Mouse (Mus musculus) naive thymus-derived CD4-positive, alpha-beta T cell, adult 2 months (primary cell): ENCODE data around the gene Thada.

Experiments
- DNase-seq: peaks from one replicate; pipeline ENCODE4 v3.0.0-alpha.2; 2011; ENCODE audit warnings: low read depth

Thada gene

DNA sequence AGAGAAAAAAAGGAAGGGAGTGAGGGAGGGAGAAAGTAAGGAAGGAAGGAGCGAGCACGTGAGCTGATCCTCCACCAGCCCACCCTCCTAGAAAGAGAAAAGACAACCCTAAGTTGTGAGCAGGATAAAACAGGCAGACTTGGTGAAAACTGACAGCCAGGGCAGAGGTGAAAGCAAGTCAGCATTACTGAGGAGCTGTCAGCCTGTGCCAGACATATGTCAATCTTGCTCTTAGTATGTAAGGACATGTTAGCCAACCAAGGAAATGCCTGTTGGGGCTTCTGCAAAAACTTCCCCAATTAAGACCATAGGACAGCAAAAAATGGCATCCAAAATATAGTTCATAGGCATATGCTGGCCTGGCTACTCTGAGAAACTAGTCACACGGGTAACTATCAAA is 117.1 kb downstream of the Thada start:
- no peak for DNase-seq

DNA sequence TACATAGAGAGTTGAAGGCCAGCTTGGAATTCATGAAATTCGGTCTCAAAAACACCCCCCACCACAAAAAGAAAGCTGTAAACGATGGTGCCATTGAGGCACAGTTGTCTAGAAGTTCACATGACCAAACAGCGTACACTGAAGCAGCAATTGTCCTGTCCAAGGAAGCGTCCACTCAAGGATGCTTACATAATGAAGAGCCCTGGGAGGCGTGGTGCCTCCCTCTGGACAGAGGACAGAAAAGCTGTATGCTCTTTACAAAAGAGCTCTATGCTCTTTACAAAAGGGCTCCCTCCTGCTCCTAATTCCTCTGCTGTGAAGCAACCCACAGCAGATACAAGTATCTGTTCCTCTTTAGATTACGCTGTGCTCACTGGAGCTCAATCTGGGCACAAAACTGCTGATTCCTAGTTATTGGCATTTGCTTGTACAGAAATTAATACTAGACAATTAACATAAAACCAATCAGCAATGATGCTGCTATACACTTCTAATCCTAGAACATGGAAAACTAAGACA is 123.6 kb downstream of the Thada start:
- no peak for DNase-seq

DNA sequence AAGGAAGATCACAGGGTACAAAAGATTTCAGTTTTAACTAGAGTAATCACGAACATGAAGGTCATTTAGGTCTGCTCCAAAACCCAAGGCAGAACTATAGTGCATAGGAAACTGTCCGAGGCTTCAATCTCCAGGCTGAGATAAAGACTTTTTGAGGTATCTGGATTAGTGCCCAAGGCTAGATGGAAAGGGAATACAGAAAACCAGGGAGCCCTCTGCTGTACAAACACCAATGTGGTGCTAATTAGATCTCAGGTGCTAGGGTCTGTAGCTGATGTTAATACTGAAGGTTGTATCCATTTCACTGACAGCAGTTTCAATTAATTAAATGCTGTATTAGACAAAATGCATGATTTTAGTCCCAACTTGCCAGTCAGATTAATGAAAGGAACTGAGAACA is 124.3 kb downstream of the Thada start:
- DNase-seq: no peak

DNA sequence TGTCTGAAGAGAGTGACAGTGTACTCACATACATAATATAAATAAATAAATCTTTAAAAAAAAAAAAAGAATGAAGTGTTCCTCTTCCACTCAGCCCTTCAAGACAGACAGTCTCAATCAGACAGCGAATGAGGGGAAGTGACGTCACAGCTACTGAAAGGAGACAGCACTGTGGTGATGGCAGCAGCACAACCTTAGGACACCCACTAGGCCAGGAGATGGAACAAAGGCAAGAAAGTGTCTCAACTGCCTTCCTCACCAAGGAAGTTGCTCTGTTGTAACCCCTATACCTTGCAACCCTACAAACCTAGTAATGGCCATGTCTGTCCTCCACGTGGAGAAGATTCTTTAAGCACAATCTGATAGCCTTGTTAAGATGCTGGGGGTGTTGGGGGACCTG is 125.4 kb downstream of the Thada start:
- DNase-seq: no peak

DNA sequence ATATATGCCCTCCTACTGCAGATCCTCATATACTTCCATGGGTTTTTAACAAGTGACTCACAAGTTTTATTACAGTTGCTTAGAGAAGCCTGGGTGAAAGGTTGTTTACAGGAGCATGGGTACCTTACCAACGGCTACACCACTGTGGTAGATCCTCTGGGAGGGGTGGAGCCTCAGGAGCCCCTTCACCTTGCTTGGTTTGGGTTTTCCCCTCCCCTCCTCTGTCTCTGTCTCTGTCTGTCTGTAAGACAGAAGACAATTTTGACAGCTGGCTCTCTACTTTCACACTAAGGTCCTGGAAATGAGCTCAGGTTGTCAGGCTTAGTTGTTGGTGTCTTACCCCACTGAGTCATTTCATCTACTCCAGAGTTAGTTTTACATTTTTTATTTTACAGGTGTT is 130.0 kb downstream of the Thada start:
- DNase-seq: peak; percentile 61

DNA sequence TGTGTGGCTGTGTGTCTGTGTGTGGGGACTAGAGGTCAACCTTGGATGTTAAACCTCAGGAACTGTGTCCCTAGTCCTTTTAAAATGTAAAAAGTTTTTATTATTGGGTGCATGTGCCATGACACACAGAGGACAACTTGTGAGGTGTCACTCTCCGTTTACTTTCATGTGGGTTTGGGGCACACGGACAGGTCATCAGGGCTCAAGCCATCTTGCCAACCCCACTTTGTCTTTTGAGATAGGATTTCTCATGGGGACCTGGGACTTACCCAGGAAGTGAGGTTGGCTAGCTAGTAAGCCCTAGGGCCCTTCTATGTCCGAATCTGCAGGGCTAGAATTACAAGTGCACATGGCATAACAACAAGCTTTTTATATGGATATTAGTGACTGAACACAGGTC is 130.9 kb downstream of the Thada start:
- DNase-seq: no peak

DNA sequence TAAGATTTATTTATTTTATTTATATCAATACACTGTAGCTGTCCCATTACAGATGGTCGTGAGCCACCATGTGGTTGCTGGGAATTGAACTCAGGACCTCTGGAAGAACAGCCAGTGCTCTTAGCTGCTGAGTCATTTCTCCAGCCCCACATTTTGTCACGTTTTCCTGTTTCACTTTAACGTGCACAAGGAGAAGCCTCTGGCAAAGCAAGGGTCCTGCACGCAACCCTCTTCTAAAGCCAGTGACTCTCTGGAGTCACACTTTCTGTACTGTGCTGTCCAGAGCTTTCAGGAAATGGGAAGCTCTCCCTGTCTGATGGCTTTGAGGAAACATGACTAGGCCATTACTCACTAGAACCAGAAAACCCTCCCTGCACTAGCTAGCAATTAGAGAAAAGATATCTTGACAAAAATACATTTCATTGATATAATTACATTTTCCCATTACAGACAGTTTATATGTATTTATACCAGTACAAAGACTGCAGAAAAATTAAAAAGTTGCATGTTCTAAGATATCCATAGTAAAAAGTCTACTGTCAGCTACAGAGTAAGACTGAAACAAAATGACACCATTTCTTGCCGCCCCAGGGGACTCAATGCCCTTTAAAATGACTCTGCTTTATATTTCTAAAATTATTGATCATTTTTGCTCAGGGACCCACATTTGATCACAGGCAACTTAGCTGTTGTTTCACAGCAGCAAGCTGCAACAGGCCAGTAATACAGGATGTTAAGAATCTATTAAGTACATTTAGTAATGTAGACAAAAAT is 131.6 kb downstream of the Thada start:
- DNase-seq: no peak

DNA sequence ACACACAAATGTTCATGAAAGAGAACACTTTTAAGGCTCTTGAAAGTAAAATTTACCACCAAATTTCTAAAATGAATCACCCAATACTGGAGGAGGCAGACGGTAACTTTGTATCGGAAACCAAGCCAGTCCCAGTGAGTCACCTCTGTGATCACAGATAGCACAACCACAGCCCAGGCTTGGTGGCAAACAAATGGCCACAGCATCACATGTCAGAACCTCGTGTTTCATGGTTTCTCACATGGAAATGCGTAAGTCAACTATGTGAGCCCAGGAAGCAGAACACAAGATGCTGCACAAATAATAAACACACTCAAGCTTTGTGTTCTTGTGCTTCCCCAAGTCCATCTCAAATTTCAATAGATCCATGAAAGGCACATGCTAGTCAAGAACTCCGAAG is 133.1 kb downstream of the Thada start:
- DNase-seq: peak; percentile 90

DNA sequence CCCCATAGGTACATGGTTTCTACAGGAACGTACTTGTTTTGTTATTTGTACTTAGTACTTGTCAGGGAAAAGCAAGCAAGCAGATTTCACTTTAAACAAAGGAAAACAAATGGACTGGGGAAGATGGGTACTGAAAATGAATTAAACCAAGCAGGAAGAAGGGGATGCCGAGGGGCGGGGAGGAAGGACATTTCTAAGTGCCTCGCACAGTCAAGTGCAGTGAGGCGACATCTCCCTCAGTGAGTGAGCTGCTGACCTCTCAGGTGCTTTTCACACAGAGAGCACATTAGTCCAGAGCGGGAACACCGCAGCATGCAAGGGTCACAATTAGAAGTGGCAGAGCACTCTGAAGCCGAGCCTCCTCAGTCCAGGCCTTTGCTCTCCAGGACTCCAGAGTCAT is 135.0 kb downstream of the Thada start:
- no peak for DNase-seq

DNA sequence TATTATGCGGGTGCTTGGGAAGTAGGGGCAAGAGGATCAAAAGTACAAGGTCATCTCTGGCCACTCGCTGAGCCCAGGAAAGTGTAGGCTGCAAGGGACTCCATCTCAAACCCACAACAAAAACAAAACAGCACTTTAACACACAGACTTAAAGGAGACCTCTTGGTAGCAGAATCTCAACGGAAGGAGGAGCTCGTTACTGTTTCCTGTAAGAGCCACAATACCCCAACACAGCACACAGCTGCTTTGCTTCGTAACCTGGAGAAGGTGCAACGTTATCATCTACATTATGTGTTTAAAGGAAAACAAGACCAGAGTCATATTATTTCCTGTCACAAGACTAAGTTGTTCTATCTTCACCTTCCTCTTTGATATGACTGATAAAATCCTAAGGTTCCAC is 135.5 kb downstream of the Thada start:
- peak; percentile 91 for DNase-seq

DNA sequence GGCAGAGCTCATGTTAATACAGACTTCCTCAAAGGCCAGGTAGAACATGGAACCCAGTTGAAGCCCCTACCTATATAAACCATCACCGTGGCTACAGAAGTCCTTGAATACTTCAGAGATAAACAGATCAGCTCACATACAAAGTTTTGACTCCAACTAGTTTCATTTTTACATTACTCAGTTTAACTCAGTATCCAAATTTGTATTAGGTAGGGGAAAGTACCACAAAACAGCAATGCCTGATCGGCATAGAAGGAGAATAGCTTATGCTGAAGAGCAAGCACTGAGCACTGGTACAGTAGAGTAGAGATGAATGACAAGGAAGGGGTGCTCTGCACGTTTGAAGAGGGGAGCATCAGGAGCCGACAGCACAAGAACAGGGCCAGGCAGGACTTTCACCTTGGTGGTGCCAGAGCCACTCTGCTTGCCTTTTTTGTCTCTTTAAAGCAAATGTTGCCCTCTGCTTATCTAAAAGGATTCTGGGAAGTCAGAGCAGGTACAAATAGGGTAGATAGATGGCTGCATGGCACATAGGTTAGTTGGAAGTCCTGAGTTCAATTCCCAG is 136.0 kb downstream of the Thada start:
- peak; percentile 73 for DNase-seq

DNA sequence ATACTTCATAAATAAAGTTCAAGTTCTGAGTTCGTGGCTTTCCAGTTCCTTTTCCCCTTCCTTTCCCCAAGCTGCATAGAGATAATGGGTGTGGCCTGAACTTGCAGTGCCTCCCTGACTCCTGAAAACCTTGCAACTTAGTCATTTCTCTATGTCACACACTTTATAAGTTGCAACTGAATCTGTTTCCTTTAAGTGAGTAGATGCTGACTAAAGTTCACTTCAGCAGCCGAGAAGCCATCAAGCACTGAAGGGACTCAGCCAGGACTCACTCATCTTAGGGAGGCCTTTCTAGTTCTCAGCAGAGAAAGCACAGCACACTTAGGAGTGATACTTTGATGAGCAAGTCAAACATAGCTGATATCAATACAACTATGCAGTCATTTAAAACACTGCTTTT is 137.5 kb downstream of the Thada start:
- peak; percentile 66 for DNase-seq

DNA sequence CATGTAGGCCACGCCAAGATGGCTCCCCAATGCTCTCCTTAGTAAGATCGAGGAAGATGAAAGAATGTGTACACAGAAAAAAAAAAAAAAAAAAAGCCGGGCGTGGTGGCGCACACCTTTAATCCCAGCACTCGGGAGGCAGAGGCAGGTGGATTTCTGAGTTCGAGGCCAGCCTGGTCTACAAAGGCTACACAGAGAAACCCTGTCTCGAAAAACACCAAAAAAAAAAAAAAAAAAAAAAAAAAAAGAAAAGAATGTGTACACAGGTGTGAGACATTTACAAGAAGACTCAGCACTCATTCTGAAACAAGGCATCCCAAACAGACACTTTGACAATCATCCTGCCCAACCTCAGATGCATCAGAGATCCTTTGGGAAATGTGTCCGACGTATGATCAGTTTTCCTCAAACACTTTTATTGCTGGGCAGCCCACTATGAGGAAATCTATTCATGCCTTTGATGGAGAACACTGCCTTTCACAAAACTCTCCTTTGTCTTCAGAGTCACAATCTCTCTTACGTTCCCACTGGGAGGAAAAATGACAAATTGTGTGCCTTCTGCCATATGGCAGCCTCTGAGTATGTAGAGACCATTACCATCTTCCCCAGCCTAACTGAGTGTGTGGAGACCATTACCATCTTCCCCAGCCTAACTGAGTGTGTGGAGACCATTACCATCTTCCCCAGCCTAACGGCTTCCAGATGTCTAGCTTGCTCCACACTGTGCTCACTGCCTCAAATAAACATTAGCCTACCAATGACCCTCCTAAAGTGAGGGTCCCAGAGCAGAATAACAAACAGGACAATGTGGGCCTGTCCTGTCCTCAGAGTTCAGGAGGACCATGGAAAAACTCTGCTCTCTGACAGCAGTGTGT is 138.7 kb downstream of the Thada start:
- DNase-seq: no peak

DNA sequence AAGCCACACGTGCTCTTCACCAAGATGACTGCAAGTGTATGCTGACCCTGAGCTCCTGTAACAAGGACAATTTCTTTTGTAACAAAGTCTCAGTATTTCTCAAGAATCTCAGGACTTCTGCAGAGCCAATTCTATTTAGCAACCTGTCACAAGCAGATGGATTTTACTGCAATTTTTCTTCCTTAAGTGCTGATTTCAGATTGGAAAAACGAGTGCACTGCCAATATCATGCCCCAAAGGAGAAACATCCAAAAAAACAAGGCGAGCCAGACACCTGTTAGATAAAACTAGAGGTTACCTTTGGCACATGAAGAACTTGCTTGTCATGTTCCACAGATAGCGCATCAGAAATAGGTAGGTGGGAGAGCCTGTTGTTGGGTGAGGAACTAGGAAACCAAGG is 143.8 kb downstream of the Thada start:
- DNase-seq: no peak

DNA sequence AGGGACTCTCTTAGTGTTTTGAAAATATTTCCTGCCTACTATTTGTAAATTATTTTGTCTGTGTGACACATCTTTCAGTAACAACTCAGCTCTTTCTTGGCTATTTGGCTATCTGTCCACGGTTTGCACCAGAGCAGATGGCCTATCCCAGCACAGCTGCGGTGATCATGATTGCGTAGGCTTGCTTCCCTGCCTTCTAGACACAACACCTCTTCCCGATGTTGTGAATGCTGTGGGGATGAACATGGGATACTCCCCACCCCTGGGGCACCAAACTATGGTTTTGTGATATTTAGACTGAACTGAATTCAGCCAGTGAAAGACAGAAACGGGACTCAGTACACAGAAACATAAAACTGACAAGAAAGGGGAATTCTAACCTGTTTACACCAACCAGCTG is 144.7 kb downstream of the Thada start:
- DNase-seq: no peak

DNA sequence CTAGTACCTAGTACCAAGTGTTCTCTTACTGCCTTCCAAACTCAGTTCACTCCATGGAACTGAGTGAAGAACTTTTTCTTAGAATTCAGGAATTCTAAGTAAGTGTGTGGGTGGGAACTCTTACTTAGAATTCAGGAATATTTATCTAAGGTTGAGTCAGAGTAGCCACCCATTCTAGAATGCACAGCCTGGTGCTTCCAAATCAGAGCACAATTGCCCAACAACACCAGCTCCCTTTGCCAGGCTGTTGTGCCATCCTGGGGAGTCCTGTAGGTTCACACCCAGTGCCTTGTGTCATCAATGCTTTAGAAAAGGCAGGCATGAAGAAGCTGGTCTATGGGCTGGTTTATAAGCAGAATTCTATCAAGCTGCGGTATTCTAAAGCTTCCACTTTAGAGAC is 145.4 kb downstream of the Thada start:
- DNase-seq: no peak

DNA sequence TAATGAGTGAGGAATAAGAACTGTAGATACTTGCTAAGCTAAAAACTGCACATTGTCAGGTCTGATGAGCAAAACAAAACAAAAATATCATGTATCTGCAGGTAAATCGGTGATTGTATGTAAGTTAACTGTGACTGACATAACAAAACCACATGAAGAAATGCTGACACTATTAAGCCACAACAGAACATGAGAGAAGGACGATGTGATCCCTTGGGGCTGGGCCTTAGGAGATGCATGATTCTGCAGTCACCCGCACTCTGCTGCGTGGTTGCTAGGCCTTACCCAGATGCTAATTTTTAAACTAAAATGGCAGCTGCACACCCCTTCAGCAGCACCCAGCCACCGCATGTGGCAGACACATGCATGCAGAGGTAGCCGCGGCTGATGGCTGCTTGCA is 151.7 kb downstream of the Thada start:
- peak; percentile 62 for DNase-seq

DNA sequence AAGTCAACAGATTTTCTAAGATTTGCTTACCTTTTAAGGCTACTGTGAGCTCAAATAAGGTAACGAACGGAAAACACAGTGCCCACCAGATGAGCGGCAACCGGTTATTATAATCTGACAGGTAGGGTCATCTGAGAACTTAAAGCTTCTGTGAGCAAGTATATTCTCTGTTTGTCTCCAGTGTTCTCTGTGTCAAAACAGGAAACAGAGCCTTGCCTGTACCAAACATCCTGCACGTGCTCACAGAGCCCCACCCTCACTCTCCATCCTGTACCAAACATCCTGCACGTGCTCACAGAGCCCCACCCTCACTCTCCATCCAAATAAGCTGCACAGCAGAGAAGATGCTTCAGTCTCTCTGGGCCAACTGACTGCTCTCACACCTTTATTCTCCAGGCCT is 152.5 kb downstream of the Thada start:
- DNase-seq: peak; percentile 85

DNA sequence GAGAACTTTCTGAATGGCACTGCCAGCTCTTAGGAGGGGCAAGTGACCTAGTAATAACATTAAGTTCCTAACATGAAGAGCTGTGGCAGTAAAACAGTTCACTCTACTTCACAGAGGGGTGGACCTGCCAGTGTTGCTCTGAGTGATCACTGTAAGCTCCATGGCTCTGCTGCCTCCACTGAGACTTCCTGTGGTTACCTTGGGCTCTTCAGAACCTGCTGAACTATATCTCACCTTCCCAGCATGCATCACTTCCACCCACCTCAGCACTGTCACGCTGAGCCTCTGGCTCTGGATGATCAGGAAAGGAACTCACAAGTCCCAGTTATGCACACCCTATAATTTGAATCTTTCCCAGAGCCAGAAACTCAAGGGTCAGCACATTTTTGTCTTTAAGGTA is 159.9 kb downstream of the Thada start:
- peak; percentile 89 for DNase-seq

DNA sequence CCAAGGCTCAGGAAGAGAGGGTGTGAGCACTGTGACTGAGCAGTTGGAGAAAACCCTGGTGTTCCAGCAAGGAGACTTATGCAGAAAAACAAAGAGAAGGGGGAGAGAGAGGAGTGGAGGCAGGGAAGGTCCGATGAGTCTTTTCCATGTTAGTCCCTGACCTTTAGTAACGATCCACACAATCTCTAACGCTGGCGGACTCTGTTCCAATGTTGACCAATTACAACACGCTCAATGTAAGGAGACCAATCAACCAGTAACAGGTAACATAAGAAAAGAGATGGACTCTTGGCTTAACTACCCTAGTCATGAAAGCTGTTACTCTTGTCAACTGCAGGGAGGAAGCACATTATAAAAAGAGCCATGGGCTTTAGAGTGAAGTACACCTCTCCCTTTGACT is 160.9 kb downstream of the Thada start:
- DNase-seq: no peak

DNA sequence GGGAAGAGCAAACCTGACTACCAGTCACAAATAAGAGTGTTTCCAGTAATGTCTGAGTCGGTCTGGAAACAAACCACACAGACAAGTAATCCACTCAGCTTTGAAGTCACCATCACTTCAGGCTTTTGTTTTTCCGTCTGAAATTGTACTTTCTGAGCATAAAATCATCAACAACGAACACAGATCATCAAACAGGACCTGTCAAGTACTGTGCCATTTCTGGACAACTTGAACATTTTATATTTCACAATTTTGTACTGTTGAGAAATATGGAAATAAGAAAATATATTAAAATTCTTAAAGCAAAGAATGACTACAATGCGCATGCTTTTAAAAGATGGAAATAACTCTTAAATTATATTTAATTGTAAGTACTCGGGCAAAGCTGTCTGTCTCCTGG is 161.9 kb downstream of the Thada start:
- DNase-seq: peak; percentile 47

DNA sequence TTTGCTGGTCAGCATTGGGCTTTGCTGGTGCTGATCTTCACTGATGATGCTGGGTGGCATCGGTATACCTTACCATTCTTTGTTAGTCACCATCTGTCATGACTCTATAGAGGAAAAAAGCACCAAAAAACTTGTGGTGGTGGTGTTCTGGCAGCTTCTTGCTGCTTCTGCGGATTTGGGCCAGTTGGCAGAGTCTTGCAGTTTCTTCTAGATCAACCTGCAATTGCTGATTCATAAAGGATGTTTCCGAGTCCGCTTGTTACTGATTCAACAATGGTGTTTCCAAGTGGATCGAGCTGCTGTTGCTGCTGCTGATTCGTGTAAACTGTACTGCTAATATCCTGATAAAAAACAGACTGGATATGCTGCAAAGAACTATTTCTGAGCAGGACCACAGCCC is 168.0 kb downstream of the Thada start:
- DNase-seq: no peak

DNA sequence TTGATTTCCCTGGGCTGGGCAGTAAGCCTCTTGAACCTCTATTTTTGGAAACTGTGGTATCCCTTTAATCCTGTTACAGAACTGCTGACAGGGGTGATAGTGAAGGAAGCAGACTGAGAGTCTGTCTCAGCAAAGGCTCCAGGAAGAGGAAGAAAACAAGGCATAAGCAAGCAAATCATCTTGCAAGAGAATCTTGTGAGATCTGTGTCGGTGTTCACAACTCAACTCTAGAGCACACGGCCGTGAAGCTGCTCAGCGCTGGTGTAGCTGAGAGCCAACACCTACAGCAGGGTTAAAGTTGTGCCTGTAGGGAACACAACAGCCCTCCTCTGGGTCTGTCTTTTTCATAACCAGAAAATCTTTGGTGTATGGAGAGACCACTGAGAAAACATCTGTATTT is 172.8 kb downstream of the Thada start:
- DNase-seq: peak; percentile 53
